Mouse (Mus musculus): ENCODE measurements around the gene Gm13290. TPM values are rescaled to one million over a fixed set of nuclear protein-coding genes. Genes with fewer than 3 reads are reported as not detected.
"Not testable (repeated sequence)": the region's sequence is repeated elsewhere in the genome, so short reads cannot be mapped to it uniquely, and the experiment has no call there.

Gene Gm13290
- total and polyA plus RNA-seq, 3 experiments, result not detected

GRCm38 (mm10) chr4:88763384-88764018 is 10.1 kb upstream of the Gm13290 start:
- H3K27ac ChIP-seq (ENCODE audit: insufficient read depth, low read depth), result not testable (repeated sequence)

GRCm38 (mm10) chr4:88776622-88777021 is 3.0 kb downstream of the Gm13290 start, which contains the start of gene Gm13289:
Gene Gm13289, plus strand, starts transcription at chr4:88776922.
- H3K27ac ChIP-seq (ENCODE audit: insufficient read depth, low read depth); H3K36me3 ChIP-seq (replicated peaks in 1 of 2; ENCODE audit: control insufficient read depth in 1 of 2, insufficient read depth in 1 of 2, low read length in 1 of 2); DNase-seq (ENCODE audit: extremely low read depth); H3K9me3 ChIP-seq (replicated peaks; ENCODE audit: low read length); H3K4me3 ChIP-seq (replicated peaks in 1 of 3; ENCODE audit: low read depth in 2 of 3, low read length in 2 of 3, poor library complexity in 1 of 3); H3K4me2 ChIP-seq (ENCODE audit: insufficient read depth, low read depth, poor library complexity, severe bottlenecking); H3K79me2 ChIP-seq (replicated peaks; ENCODE audit: control insufficient read depth, extremely low read depth, insufficient read depth, poor library complexity, severe bottlenecking); in situ Hi-C loops (cut with MboI; ENCODE audit: low pct_ligation_motif_present, low pct_unique_long_range_greater_than_20kb, low sequenced_read_pairs); dilution Hi-C loops (cut with MboI; ENCODE audit: extremely low pct_ligation_motif_present, extremely low pct_unique_long_range_greater_than_20kb, low sequenced_read_pairs); H3K27me3 ChIP-seq (replicated peaks); H3K4me1 ChIP-seq (ENCODE audit: control insufficient read depth in 1 of 2, insufficient read depth in 2 of 2); H3K9ac ChIP-seq (ENCODE audit: insufficient read depth, low read depth): not testable (repeated sequence)

More at GRCm38 (mm10) chr4:88763384-88764018, 10.1 kb upstream of the Gm13290 start:
- Histone ChIP-seq H3K4me2 (ENCODE audit: insufficient read depth, low read depth, poor library complexity, severe bottlenecking) (0 out of 2 replicates have a peak overlapping the region, but pooled peaks have one; percentile 0), H3K4me3 (replicated peaks in 1 of 3; ENCODE audit: low read depth in 2 of 3, low read length in 2 of 3, poor library complexity in 1 of 3) (peak overlapping the region in 1 of 3 experiments; percentile 58)
- H3K79me2 ChIP-seq (replicated peaks; ENCODE audit: control insufficient read depth, extremely low read depth, insufficient read depth, poor library complexity, severe bottlenecking); dilution Hi-C loops (cut with MboI; ENCODE audit: extremely low pct_ligation_motif_present, extremely low pct_unique_long_range_greater_than_20kb, low sequenced_read_pairs); in situ Hi-C loops (cut with MboI; ENCODE audit: low pct_ligation_motif_present, low pct_unique_long_range_greater_than_20kb, low sequenced_read_pairs); H3K27me3 ChIP-seq (replicated peaks); H3K36me3 ChIP-seq (replicated peaks in 1 of 2; ENCODE audit: control insufficient read depth in 1 of 2, insufficient read depth in 1 of 2, low read length in 1 of 2); H3K4me1 ChIP-seq (ENCODE audit: control insufficient read depth in 1 of 2, insufficient read depth in 2 of 2); H3K9ac ChIP-seq (ENCODE audit: insufficient read depth, low read depth); H3K9me3 ChIP-seq (replicated peaks; ENCODE audit: low read length): not testable (repeated sequence)
- peak; percentile 37 for DNase-seq (ENCODE audit: extremely low read depth)
- TF ChIP-seq CTCF (conservative IDR thresholded peaks at IDR 0.05 in 1 of 2, IDR thresholded peaks at IDR 0.05 in 1 of 2; ENCODE audit: low read depth in 2 of 2, low read length in 2 of 2) (peak in 1 of 2 experiments; percentile 37; a peak in 2 of 4 replicates), NRF1 (IDR thresholded peaks at IDR 0.05; ENCODE audit: low read depth, low read length) (peak; percentile 17; the same call in 1 of the 2 replicates)

- in situ Hi-C loops (cut with MboI; ENCODE audit: low pct_ligation_motif_present, low pct_unique_long_range_greater_than_20kb, low sequenced_read_pairs); H3K36me3 ChIP-seq (replicated peaks in 1 of 2; ENCODE audit: control insufficient read depth in 1 of 2, insufficient read depth in 1 of 2, low read length in 1 of 2); H3K9me3 ChIP-seq (replicated peaks; ENCODE audit: low read length); H3K4me3 ChIP-seq (replicated peaks in 1 of 3; ENCODE audit: low read depth in 2 of 3, low read length in 2 of 3, poor library complexity in 1 of 3); H3K27ac ChIP-seq (ENCODE audit: insufficient read depth, low read depth); H3K9ac ChIP-seq (ENCODE audit: insufficient read depth, low read depth); H3K4me1 ChIP-seq (ENCODE audit: control insufficient read depth in 1 of 2, insufficient read depth in 2 of 2); H3K79me2 ChIP-seq (replicated peaks; ENCODE audit: control insufficient read depth, extremely low read depth, insufficient read depth, poor library complexity, severe bottlenecking); H3K4me2 ChIP-seq (ENCODE audit: insufficient read depth, low read depth, poor library complexity, severe bottlenecking); DNase-seq (ENCODE audit: extremely low read depth); H3K27me3 ChIP-seq (replicated peaks); dilution Hi-C loops (cut with MboI; ENCODE audit: extremely low pct_ligation_motif_present, extremely low pct_unique_long_range_greater_than_20kb, low sequenced_read_pairs): not testable (repeated sequence)
Observed at GRCm38 (mm10) chr4:88779550-88779949, 5.9 kb downstream of the Gm13290 start, which contains the start of gene Gm13272. Gene Gm13272, plus strand, starts transcription at chr4:88779850.

- dilution Hi-C loops (cut with MboI; ENCODE audit: extremely low pct_ligation_motif_present, extremely low pct_unique_long_range_greater_than_20kb, low sequenced_read_pairs); H3K4me2 ChIP-seq (ENCODE audit: insufficient read depth, low read depth, poor library complexity, severe bottlenecking); H3K4me1 ChIP-seq (ENCODE audit: control insufficient read depth in 1 of 2, insufficient read depth in 2 of 2); H3K27ac ChIP-seq (ENCODE audit: insufficient read depth, low read depth); H3K27me3 ChIP-seq (replicated peaks); H3K9ac ChIP-seq (ENCODE audit: insufficient read depth, low read depth); DNase-seq (ENCODE audit: extremely low read depth); in situ Hi-C loops (cut with MboI; ENCODE audit: low pct_ligation_motif_present, low pct_unique_long_range_greater_than_20kb, low sequenced_read_pairs); H3K9me3 ChIP-seq (replicated peaks; ENCODE audit: low read length); H3K36me3 ChIP-seq (replicated peaks in 1 of 2; ENCODE audit: control insufficient read depth in 1 of 2, insufficient read depth in 1 of 2, low read length in 1 of 2); H3K79me2 ChIP-seq (replicated peaks; ENCODE audit: control insufficient read depth, extremely low read depth, insufficient read depth, poor library complexity, severe bottlenecking); H3K4me3 ChIP-seq (replicated peaks in 1 of 3; ENCODE audit: low read depth in 2 of 3, low read length in 2 of 3, poor library complexity in 1 of 3): not testable (repeated sequence)
Observed at GRCm38 (mm10) chr4:88780320-88780719, 6.7 kb downstream of the Gm13290 start.

GRCm38 (mm10) chr4:88781831-88782230 is 8.2 kb downstream of the Gm13290 start, which contains the start of gene Ifnz:
Gene Ifnz, plus strand, starts transcription at chr4:88782131.
- peak within 1 kb of the TSS in 1 of 3 experiments; percentile 60 for H3K4me3 ChIP-seq (replicated peaks in 1 of 3; ENCODE audit: low read depth in 2 of 3, low read length in 2 of 3, poor library complexity in 1 of 3)
- in situ Hi-C loops (cut with MboI; ENCODE audit: low pct_ligation_motif_present, low pct_unique_long_range_greater_than_20kb, low sequenced_read_pairs), result not testable (repeated sequence)

GRCm38 (mm10) chr4:88782335-88782734 is 8.7 kb downstream of the Gm13290 start:
- peak overlapping the region in 1 of 3 experiments; percentile 60 for H3K4me3 ChIP-seq (replicated peaks in 1 of 3; ENCODE audit: low read depth in 2 of 3, low read length in 2 of 3, poor library complexity in 1 of 3)
- DNase-seq (ENCODE audit: extremely low read depth); H3K36me3 ChIP-seq (replicated peaks in 1 of 2; ENCODE audit: control insufficient read depth in 1 of 2, insufficient read depth in 1 of 2, low read length in 1 of 2); H3K9me3 ChIP-seq (replicated peaks; ENCODE audit: low read length); H3K4me1 ChIP-seq (ENCODE audit: control insufficient read depth in 1 of 2, insufficient read depth in 2 of 2); H3K27ac ChIP-seq (ENCODE audit: insufficient read depth, low read depth); dilution Hi-C loops (cut with MboI; ENCODE audit: extremely low pct_ligation_motif_present, extremely low pct_unique_long_range_greater_than_20kb, low sequenced_read_pairs); H3K27me3 ChIP-seq (replicated peaks); in situ Hi-C loops (cut with MboI; ENCODE audit: low pct_ligation_motif_present, low pct_unique_long_range_greater_than_20kb, low sequenced_read_pairs); H3K79me2 ChIP-seq (replicated peaks; ENCODE audit: control insufficient read depth, extremely low read depth, insufficient read depth, poor library complexity, severe bottlenecking); H3K9ac ChIP-seq (ENCODE audit: insufficient read depth, low read depth); H3K4me2 ChIP-seq (ENCODE audit: insufficient read depth, low read depth, poor library complexity, severe bottlenecking): not testable (repeated sequence)

More at GRCm38 (mm10) chr4:88781831-88782230, 8.2 kb downstream of the Gm13290 start, which contains the start of gene Ifnz:
- dilution Hi-C loops (cut with MboI; ENCODE audit: extremely low pct_ligation_motif_present, extremely low pct_unique_long_range_greater_than_20kb, low sequenced_read_pairs); DNase-seq (ENCODE audit: extremely low read depth); H3K79me2 ChIP-seq (replicated peaks; ENCODE audit: control insufficient read depth, extremely low read depth, insufficient read depth, poor library complexity, severe bottlenecking); H3K9me3 ChIP-seq (replicated peaks; ENCODE audit: low read length); H3K4me2 ChIP-seq (ENCODE audit: insufficient read depth, low read depth, poor library complexity, severe bottlenecking); H3K27me3 ChIP-seq (replicated peaks); H3K36me3 ChIP-seq (replicated peaks in 1 of 2; ENCODE audit: control insufficient read depth in 1 of 2, insufficient read depth in 1 of 2, low read length in 1 of 2); H3K27ac ChIP-seq (ENCODE audit: insufficient read depth, low read depth); H3K4me1 ChIP-seq (ENCODE audit: control insufficient read depth in 1 of 2, insufficient read depth in 2 of 2); H3K9ac ChIP-seq (ENCODE audit: insufficient read depth, low read depth): not testable (repeated sequence)

Data from CH12.LX (cell line).